In the genomic region with DNA sequence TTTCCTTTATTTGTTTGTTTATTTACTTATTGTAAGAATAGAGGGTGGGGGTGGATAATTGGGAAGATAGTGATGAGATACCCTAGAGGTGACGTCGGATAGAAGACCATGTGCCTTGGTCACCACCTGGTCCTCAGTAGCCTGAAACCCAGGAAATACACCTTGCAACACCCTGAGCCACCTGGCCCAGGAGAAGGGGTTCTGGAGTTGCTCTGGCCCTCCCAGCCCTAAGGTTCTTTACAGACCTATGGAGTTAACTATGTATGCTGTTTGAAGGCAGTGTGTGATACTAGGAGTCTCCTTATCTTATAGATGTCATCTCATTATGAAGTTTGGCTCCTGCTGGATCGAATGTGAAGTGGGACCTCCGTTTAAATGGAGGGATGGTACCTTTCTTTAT, we compare ENCODE assay signal across 9 mouse cellular contexts. TPM values are rescaled to one million over a fixed set of nuclear protein-coding genes. Genes with fewer than 3 reads are reported as not detected.
DNase-seq lines count a peak whose midpoint lies in the region; ATAC-seq and TF ChIP-seq lines count a peak whose summit lies in the region.
"Had no signal": no experiment of that assay in that cellular context is flagged by ENCODE, and none has a peak within 500 bp of the region (broad histone marks: within the 10 kb centered on the region; RNA-seq: fewer than 3 reads in every experiment).

No protein-coding gene starts in this region.

- WGBS in lung, embryonic 15.5 days: 31% methylated on average over 4 of the region's 4 CpGs
- 33% methylated on average over 4 of the region's 4 CpGs for WGBS in forebrain, embryonic 15.5 days
- 35% methylated on average over 4 of the region's 4 CpGs for WGBS in limb, embryonic 11.5 days
- WGBS in olfactory bulb, adult 2 months: 49% methylated on average over 4 of the region's 4 CpGs

- no peaks in the 10 kb centered on the region for H3K27me3 ChIP-seq in lung, embryonic 15.5 days
- H3K27me3 ChIP-seq in forebrain, embryonic 15.5 days: no peaks in the 10 kb centered on the region
- H3K27me3 ChIP-seq in limb, embryonic 11.5 days (ENCODE audit: control insufficient read depth, insufficient read depth, low read length): no peaks in the 10 kb centered on the region

- no peak for TF ChIP-seq CTCF in olfactory bulb, adult 2 months (IDR thresholded peaks at IDR 0.05; ENCODE audit: insufficient read depth, low read depth, low read length)

- no peaks in the 10 kb centered on the region for H3K9me3 ChIP-seq in lung, embryonic 15.5 days
- H3K9me3 ChIP-seq in forebrain, embryonic 15.5 days: no peaks in the 10 kb centered on the region
- no peaks in the 10 kb centered on the region for H3K9me3 ChIP-seq in limb, embryonic 11.5 days (ENCODE audit: control insufficient read depth, low read length)

- ATAC-seq in lung, embryonic 15.5 days (ENCODE audit: borderline replicate concordance, extremely low read depth, low FRiP score, low TSS enrichment): no peak
- ATAC-seq in forebrain, embryonic 15.5 days (replicated peaks): no peak
- no peak; the same call in 1 of the 2 replicates for ATAC-seq in limb, embryonic 11.5 days (ENCODE audit: insufficient number of reproducible peaks, low FRiP score, low TSS enrichment, low read depth)

- H3K4me3 ChIP-seq in lung, embryonic 15.5 days: peak overlapping the region; percentile 88
- peak overlapping the region; percentile 67 for H3K4me3 ChIP-seq in forebrain, embryonic 15.5 days
- peak overlapping the region; percentile 79 for H3K4me3 ChIP-seq in limb, embryonic 11.5 days (ENCODE audit: low read depth, low read length)
- no peak overlapping the region for H3K4me3 ChIP-seq in olfactory bulb, adult 2 months (ENCODE audit: insufficient read depth, low read depth, low read length)

- no peak for TF ChIP-seq POLR2A in olfactory bulb, adult 2 months (IDR thresholded peaks at IDR 0.05; ENCODE audit: insufficient read depth, low read depth, low read length)

- no peaks in the 10 kb centered on the region for H3K36me3 ChIP-seq in lung, embryonic 15.5 days
- H3K36me3 ChIP-seq in forebrain, embryonic 15.5 days: no peaks in the 10 kb centered on the region
- H3K36me3 ChIP-seq in limb, embryonic 11.5 days (ENCODE audit: control insufficient read depth, insufficient read depth, low read length): no peaks in the 10 kb centered on the region

- H3K27ac ChIP-seq in lung, embryonic 15.5 days: 0 out of 2 replicates have a peak overlapping the region, but pooled peaks have one; percentile 24
- 0 out of 2 replicates have a peak overlapping the region, but pooled peaks have one; percentile 84 for H3K27ac ChIP-seq in forebrain, embryonic 15.5 days (replicated peaks)
- H3K27ac ChIP-seq in limb, embryonic 11.5 days (replicated peaks; ENCODE audit: low read depth, low read length): no peak overlapping the region; the same call in 1 of the 2 replicates
- H3K27ac ChIP-seq in olfactory bulb, adult 2 months (ENCODE audit: insufficient read depth, low read depth, low read length): 0 out of 2 replicates have a peak overlapping the region, but pooled peaks have one; percentile 6

- H3K4me1 ChIP-seq in lung, embryonic 15.5 days: peaks cover 41% of the 10 kb centered on the region
- H3K4me1 ChIP-seq in forebrain, embryonic 15.5 days: peaks cover 26% of the 10 kb centered on the region
- H3K4me1 ChIP-seq in limb, embryonic 11.5 days (ENCODE audit: control insufficient read depth, insufficient read depth, low read length): peaks cover 17% of the 10 kb centered on the region
- peaks cover 24% of the 10 kb centered on the region for H3K4me1 ChIP-seq in olfactory bulb, adult 2 months (ENCODE audit: control insufficient read depth, insufficient read depth, low read length)

- peak overlapping the region; percentile 93 for H3K4me2 ChIP-seq in lung, embryonic 15.5 days
- peak overlapping the region; percentile 94 for H3K4me2 ChIP-seq in forebrain, embryonic 15.5 days (replicated peaks)
- peak overlapping the region; percentile 86 for H3K4me2 ChIP-seq in limb, embryonic 11.5 days (ENCODE audit: low read depth, severe bottlenecking)

- no peak for DNase-seq in lung, postnatal 14 days
- DNase-seq in limb, embryonic 11.5 days (ENCODE audit: low spot score): no peak
- no peak for DNase-seq in cerebellum, postnatal 4 days (ENCODE audit: low spot score in 2 of 2)
- DNase-seq in thymus, postnatal 14 days: no peak
- DNase-seq in thymus, postnatal 36 days: no peak
- DNase-seq: layer of hippocampus, adult 9-11 months had no signal

- peak overlapping the region; percentile 87; the same call in 1 of the 2 replicates for H3K9ac ChIP-seq in lung, embryonic 15.5 days
- no peak overlapping the region for H3K9ac ChIP-seq in forebrain, embryonic 15.5 days (replicated peaks)
- H3K9ac ChIP-seq in limb, embryonic 11.5 days (ENCODE audit: low read length): no peak overlapping the region

RNA-seq across cellular contexts. Expression of a gene that starts 2.3 kb away (rescaled TPM):
- 17.7 and 19.7 TPM in 2 replicates for polyA plus RNA-seq in lung, embryonic 15.5 days (2015; fragmentation: Nextera tagmentation; extraction: Ambion mirVana)
- 39.2 and 43.4 TPM in 2 replicates for polyA plus RNA-seq in forebrain, embryonic 15.5 days (2015; fragmentation: Nextera tagmentation; extraction: Ambion mirVana)
- 14.3 and 15.7 TPM in 2 replicates for polyA plus RNA-seq in limb, embryonic 11.5 days (2014; fragmentation: Nextera tagmentation; extraction: Ambion mirVana)
- polyA plus RNA-seq in olfactory bulb, adult 2 months (2012; ENCODE audit: insufficient read depth, insufficient read length, low replicate concordance, missing spikeins): not detected in 2 replicates

RNA-seq across cellular contexts. Expression of a gene that starts 32.1 kb away (rescaled TPM):
- 37.7 and 39.7 TPM in 2 replicates for polyA plus RNA-seq in lung, embryonic 15.5 days (2015; fragmentation: Nextera tagmentation; extraction: Ambion mirVana)
- polyA plus RNA-seq in forebrain, embryonic 15.5 days (2015; fragmentation: Nextera tagmentation; extraction: Ambion mirVana): 60.6 and 61.4 TPM in 2 replicates
- polyA plus RNA-seq in limb, embryonic 11.5 days (2014; fragmentation: Nextera tagmentation; extraction: Ambion mirVana): 63.7 and 67.5 TPM in 2 replicates
- polyA plus RNA-seq in olfactory bulb, adult 2 months (2012; ENCODE audit: insufficient read depth, insufficient read length, low replicate concordance, missing spikeins): not detected in 2 replicates

RNA-seq across cellular contexts. Expression of a gene that starts 53.0 kb away (rescaled TPM):
- 308 and 313 TPM in 2 replicates for polyA plus RNA-seq in lung, embryonic 15.5 days (2015; fragmentation: Nextera tagmentation; extraction: Ambion mirVana)
- 342 and 347 TPM in 2 replicates for polyA plus RNA-seq in forebrain, embryonic 15.5 days (2015; fragmentation: Nextera tagmentation; extraction: Ambion mirVana)
- 500 and 537 TPM in 2 replicates for polyA plus RNA-seq in limb, embryonic 11.5 days (2014; fragmentation: Nextera tagmentation; extraction: Ambion mirVana)
- polyA plus RNA-seq in olfactory bulb, adult 2 months (2012; ENCODE audit: insufficient read depth, insufficient read length, low replicate concordance, missing spikeins): 341 and 667 TPM in 2 replicates
